Mouse (Mus musculus): ENCODE results near the gene Asic2. TPM values are rescaled to one million over a fixed set of nuclear protein-coding genes. Genes with fewer than 3 reads are reported as not detected.

Gene Asic2
- total and polyA plus RNA-seq, 2 experiments from 2014 or later, result 19.8 to 60.2 TPM

- WGBS, result 89% methylated on average over 9 of the region's 9 CpGs
- no peak overlapping the region for H3K4me2 ChIP-seq (ENCODE audit: low read depth, low read length, poor library complexity, severe bottlenecking)
- no peak for TF ChIP-seq CTCF (IDR thresholded peaks at IDR 0.05)
- DNase-seq (ENCODE audit: low spot score), result no peak
- ATAC-seq (ENCODE audit: low FRiP score), result no peak
- H3K27me3 ChIP-seq (ENCODE audit: insufficient read depth, low read length), result no peaks in the 10 kb centered on the region
- no peak overlapping the region for H3K27ac ChIP-seq (ENCODE audit: low read depth, low read length)
- no peak overlapping the region for H3K4me3 ChIP-seq (ENCODE audit: low read depth, low read length)
- H3K9ac ChIP-seq (replicated peaks; ENCODE audit: low read length, poor library complexity, severe bottlenecking), result no peak overlapping the region
- no peaks in the 10 kb centered on the region for H3K4me1 ChIP-seq (ENCODE audit: insufficient read depth, low read length)
- H3K9me3 ChIP-seq (ENCODE audit: low read length), result no peaks in the 10 kb centered on the region
- H3K36me3 ChIP-seq (ENCODE audit: insufficient read depth, low read length), result no peaks in the 10 kb centered on the region
These were observed 744.9 kb downstream of the Asic2 start for GRCm38 (mm10) chr11:81223361-81223760.

GRCm38 (mm10) chr11:81220786-81221185 is 747.5 kb downstream of the Asic2 start:
- Histone ChIP-seq H3K27ac (ENCODE audit: low read depth, low read length) (no peak overlapping the region), H3K9ac (replicated peaks; ENCODE audit: low read length, poor library complexity, severe bottlenecking) (no peak overlapping the region), H3K4me1 (ENCODE audit: insufficient read depth, low read length) (no peaks in the 10 kb centered on the region), H3K4me3 (ENCODE audit: low read depth, low read length) (no peak overlapping the region), H3K36me3 (ENCODE audit: insufficient read depth, low read length) (no peaks in the 10 kb centered on the region), H3K9me3 (ENCODE audit: low read length) (no peaks in the 10 kb centered on the region), H3K27me3 (ENCODE audit: insufficient read depth, low read length) (no peaks in the 10 kb centered on the region), H3K4me2 (ENCODE audit: low read depth, low read length, poor library complexity, severe bottlenecking) (no peak overlapping the region)
- TF ChIP-seq CTCF (IDR thresholded peaks at IDR 0.05), result no peak
- WGBS, result 87% methylated on average over 4 of the region's 4 CpGs
- DNase-seq (ENCODE audit: low spot score) (no peak), ATAC-seq (ENCODE audit: low FRiP score) (no peak)

GRCm38 (mm10) chr11:81205471-81205870 is 762.8 kb downstream of the Asic2 start:
- H3K4me1 ChIP-seq (ENCODE audit: insufficient read depth, low read length), result no peaks in the 10 kb centered on the region

GRCm38 (mm10) chr11:81202578-81202977 is 765.7 kb downstream of the Asic2 start:
- Histone ChIP-seq H3K36me3 (ENCODE audit: insufficient read depth, low read length) (no peaks in the 10 kb centered on the region), H3K4me2 (ENCODE audit: low read depth, low read length, poor library complexity, severe bottlenecking) (no peak overlapping the region), H3K27me3 (ENCODE audit: insufficient read depth, low read length) (no peaks in the 10 kb centered on the region), H3K9me3 (ENCODE audit: low read length) (no peaks in the 10 kb centered on the region), H3K4me1 (ENCODE audit: insufficient read depth, low read length) (no peaks in the 10 kb centered on the region), H3K4me3 (ENCODE audit: low read depth, low read length) (no peak overlapping the region), H3K9ac (replicated peaks; ENCODE audit: low read length, poor library complexity, severe bottlenecking) (no peak overlapping the region), H3K27ac (ENCODE audit: low read depth, low read length) (no peak overlapping the region)
- no peak for DNase-seq (ENCODE audit: low spot score)
- 87% methylated on average over 5 of the region's 5 CpGs for WGBS
- ATAC-seq (ENCODE audit: low FRiP score), result no peak
- no peak for TF ChIP-seq CTCF (IDR thresholded peaks at IDR 0.05)

More at GRCm38 (mm10) chr11:81205471-81205870, 762.8 kb downstream of the Asic2 start:
- no peak for DNase-seq (ENCODE audit: low spot score)
- H3K4me3 ChIP-seq (ENCODE audit: low read depth, low read length), result no peak overlapping the region
- H3K27ac ChIP-seq (ENCODE audit: low read depth, low read length), result no peak overlapping the region
- WGBS, result 65% methylated on average over 4 of the region's 4 CpGs
- H3K36me3 ChIP-seq (ENCODE audit: insufficient read depth, low read length), result no peaks in the 10 kb centered on the region
- no peaks in the 10 kb centered on the region for H3K9me3 ChIP-seq (ENCODE audit: low read length)
- no peaks in the 10 kb centered on the region for H3K27me3 ChIP-seq (ENCODE audit: insufficient read depth, low read length)
- H3K4me2 ChIP-seq (ENCODE audit: low read depth, low read length, poor library complexity, severe bottlenecking), result no peak overlapping the region
- H3K9ac ChIP-seq (replicated peaks; ENCODE audit: low read length, poor library complexity, severe bottlenecking), result no peak overlapping the region
- no peak for ATAC-seq (ENCODE audit: low FRiP score)
- TF ChIP-seq CTCF (IDR thresholded peaks at IDR 0.05), result no peak

GRCm38 (mm10) chr11:81193856-81194255 is 774.4 kb downstream of the Asic2 start:
- Histone ChIP-seq H3K4me1 (ENCODE audit: insufficient read depth, low read length) (no peaks in the 10 kb centered on the region), H3K27me3 (ENCODE audit: insufficient read depth, low read length) (no peaks in the 10 kb centered on the region), H3K4me3 (ENCODE audit: low read depth, low read length) (no peak overlapping the region), H3K27ac (ENCODE audit: low read depth, low read length) (no peak overlapping the region), H3K36me3 (ENCODE audit: insufficient read depth, low read length) (no peaks in the 10 kb centered on the region), H3K4me2 (ENCODE audit: low read depth, low read length, poor library complexity, severe bottlenecking) (no peak overlapping the region), H3K9me3 (ENCODE audit: low read length) (no peaks in the 10 kb centered on the region), H3K9ac (replicated peaks; ENCODE audit: low read length, poor library complexity, severe bottlenecking) (no peak overlapping the region)
- ATAC-seq (ENCODE audit: low FRiP score) (no peak), DNase-seq (ENCODE audit: low spot score) (no peak)
- WGBS, result 60% methylated on average over 4 of the region's 4 CpGs
- TF ChIP-seq CTCF (IDR thresholded peaks at IDR 0.05), result no peak

- Histone ChIP-seq H3K4me3 (ENCODE audit: low read depth, low read length) (no peak overlapping the region), H3K9me3 (ENCODE audit: low read length) (no peaks in the 10 kb centered on the region), H3K36me3 (ENCODE audit: insufficient read depth, low read length) (no peaks in the 10 kb centered on the region), H3K27me3 (ENCODE audit: insufficient read depth, low read length) (no peaks in the 10 kb centered on the region), H3K4me2 (ENCODE audit: low read depth, low read length, poor library complexity, severe bottlenecking) (no peak overlapping the region), H3K4me1 (ENCODE audit: insufficient read depth, low read length) (no peaks in the 10 kb centered on the region), H3K9ac (replicated peaks; ENCODE audit: low read length, poor library complexity, severe bottlenecking) (no peak overlapping the region), H3K27ac (ENCODE audit: low read depth, low read length) (no peak overlapping the region)
- no peak for ATAC-seq (ENCODE audit: low FRiP score)
- WGBS, result 80% methylated on average over 4 of the region's 4 CpGs
- DNase-seq (ENCODE audit: low spot score), result no peak
- no peak for TF ChIP-seq CTCF (IDR thresholded peaks at IDR 0.05)
These were observed 776.1 kb downstream of the Asic2 start for GRCm38 (mm10) chr11:81192155-81192554.

All from midbrain, postnatal 0 days (tissue).